Mouse (Mus musculus): ENCODE data around the gene Stim2.

DNA sequence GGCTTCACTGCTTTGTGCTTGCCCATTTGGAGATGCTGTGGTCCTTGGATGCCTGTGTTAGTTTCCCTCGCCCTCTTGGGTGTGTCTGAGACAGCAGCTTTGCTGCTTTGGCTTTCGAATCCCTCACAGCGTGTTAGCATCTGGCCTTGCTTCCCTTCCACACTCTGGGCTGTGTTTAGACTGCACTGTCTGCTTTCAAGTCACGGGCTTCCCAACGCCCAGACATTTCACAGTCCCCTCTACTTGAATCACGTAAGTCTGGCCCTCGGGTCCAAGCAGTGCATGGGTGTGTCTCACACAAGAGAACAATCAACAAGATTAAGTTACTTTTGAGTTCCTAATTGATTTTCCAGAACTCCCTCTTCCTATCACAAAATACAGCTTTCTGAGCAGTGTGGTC is 48.1 kb upstream of the Stim2 start:
- no peak for TF ChIP-seq REST (IDR thresholded peaks at IDR 0.05; ENCODE audit: insufficient read depth, insufficient read length)
- TF ChIP-seq MYOG (IDR thresholded peaks at IDR 0.05; ENCODE audit: control insufficient read depth in 1 of 3, insufficient read depth in 1 of 3, insufficient read length in 2 of 3, low read depth in 2 of 3), result no peak
- no peak for TF ChIP-seq POLR2AphosphoS2 (IDR thresholded peaks at IDR 0.05; ENCODE audit: insufficient read length, low read depth)

All from myocyte (in vitro differentiated cells).